Mouse (Mus musculus): ENCODE results near the gene A530016L24Rik. TPM values are rescaled to one million over a fixed set of nuclear protein-coding genes. Genes with fewer than 3 reads are reported as not detected.

Gene A530016L24Rik
- polyA plus RNA-seq, 1 experiment from 2014 or later, result 5.6 TPM

DNA sequence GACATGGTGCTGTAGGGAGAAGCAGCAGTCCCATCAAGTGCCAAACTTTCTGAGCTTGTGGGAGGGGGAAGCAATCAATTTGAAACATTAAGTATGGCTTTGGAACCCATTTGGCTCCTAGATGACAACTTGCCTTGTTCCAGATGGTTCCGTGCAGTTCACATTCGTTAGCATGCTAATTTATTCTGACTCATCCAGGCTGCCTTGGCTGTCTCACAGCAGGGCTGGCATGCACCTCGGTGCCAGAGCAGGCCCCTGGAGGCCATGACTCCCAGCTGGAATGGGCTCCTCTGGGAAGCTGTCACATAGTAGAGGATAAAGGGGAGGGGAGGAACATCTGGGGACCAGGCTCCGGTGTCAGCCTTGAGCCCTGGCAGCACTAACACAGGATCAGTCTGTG lies 31.4 kb upstream of the A530016L24Rik start:
- Histone ChIP-seq H3K9ac (ENCODE audit: low read length) (no peak overlapping the region), H3K9me3 (ENCODE audit: control insufficient read depth, low read length) (no peaks in the 10 kb centered on the region), H3K36me3 (ENCODE audit: control insufficient read depth, insufficient read depth, low read length) (no peaks in the 10 kb centered on the region), H3K4me3 (ENCODE audit: control insufficient read depth in 1 of 2, insufficient read depth in 1 of 2, low read depth in 1 of 2, low read length in 2 of 2) (no peak overlapping the region), H3K27me3 (ENCODE audit: control insufficient read depth, insufficient read depth, low read length) (0 out of 2 replicates have a peak, but pooled peaks cover 3% of the 10 kb centered on the region), H3K4me1 (ENCODE audit: control insufficient read depth in 2 of 2, insufficient read depth in 2 of 2, low read length in 2 of 2) (no peaks in the 10 kb centered on the region), H3K27ac (replicated peaks in 1 of 2; ENCODE audit: control insufficient read depth in 1 of 2, insufficient read depth in 1 of 2, low read depth in 2 of 2, low read length in 2 of 2) (no peak overlapping the region), H3K4me2 (ENCODE audit: low read length) (no peak overlapping the region)
- ATAC-seq (ENCODE audit: insufficient number of reproducible peaks, insufficient read depth, low FRiP score, low read depth), result no peak
- 44% methylated on average over 4 of the region's 4 CpGs for WGBS

DNA sequence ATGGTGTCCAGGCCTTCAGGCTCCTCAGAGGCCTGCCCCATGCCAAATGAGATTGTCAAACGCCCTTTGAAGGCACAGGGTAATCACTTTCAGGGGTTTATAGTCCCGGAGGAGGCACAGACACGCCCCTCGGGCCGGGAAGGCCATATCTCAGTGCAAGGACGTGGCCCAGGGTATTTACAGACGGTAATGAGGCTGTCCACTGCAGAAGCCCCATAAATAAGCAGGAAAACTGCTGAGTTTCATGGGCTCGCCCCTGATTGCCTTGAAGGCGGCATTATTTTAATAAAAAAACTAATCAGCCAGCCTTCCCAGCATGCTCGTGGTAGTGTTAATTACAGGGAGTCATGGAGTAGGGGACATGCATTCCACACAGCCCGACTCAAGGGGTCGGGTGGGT lies 26.8 kb upstream of the A530016L24Rik start:
- WGBS, result 67% methylated on average over 12 of the region's 12 CpGs
- H3K27ac ChIP-seq (replicated peaks in 1 of 2; ENCODE audit: control insufficient read depth in 1 of 2, insufficient read depth in 1 of 2, low read depth in 2 of 2, low read length in 2 of 2), result no peak overlapping the region
- H3K4me1 ChIP-seq (ENCODE audit: control insufficient read depth in 2 of 2, insufficient read depth in 2 of 2, low read length in 2 of 2), result no peaks in the 10 kb centered on the region
- no peaks in the 10 kb centered on the region for H3K36me3 ChIP-seq (ENCODE audit: control insufficient read depth, insufficient read depth, low read length)
- H3K9me3 ChIP-seq (ENCODE audit: control insufficient read depth, low read length), result no peaks in the 10 kb centered on the region
- H3K4me2 ChIP-seq (ENCODE audit: low read length), result no peak overlapping the region
- H3K4me3 ChIP-seq (ENCODE audit: control insufficient read depth in 1 of 2, insufficient read depth in 1 of 2, low read depth in 1 of 2, low read length in 2 of 2), result no peak overlapping the region
- ATAC-seq (ENCODE audit: insufficient number of reproducible peaks, insufficient read depth, low FRiP score, low read depth), result no peak
- H3K27me3 ChIP-seq (ENCODE audit: control insufficient read depth, insufficient read depth, low read length), result 0 out of 2 replicates have a peak, but pooled peaks cover 6% of the 10 kb centered on the region
- no peak overlapping the region for H3K9ac ChIP-seq (ENCODE audit: low read length)

DNA sequence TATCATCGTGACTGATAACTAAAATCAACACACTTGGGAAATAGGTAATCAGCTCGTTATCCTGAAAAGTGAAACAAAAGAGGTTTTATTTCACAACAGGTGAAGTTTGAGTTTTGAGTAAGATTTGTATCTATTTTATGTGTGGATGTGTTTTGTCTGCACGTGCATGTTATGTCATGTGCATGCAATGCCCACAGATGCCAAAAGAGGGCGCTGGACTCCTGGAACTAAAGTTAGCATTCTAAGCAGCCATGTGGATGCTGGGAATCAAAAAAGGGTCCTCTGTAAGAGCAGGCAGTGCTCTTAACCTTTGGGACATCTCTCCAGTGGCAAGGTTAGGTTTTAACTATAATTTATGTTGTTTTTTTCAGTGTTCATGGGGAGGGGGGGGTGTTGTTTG lies 26.0 kb upstream of the A530016L24Rik start:
- no peak for ATAC-seq (ENCODE audit: insufficient number of reproducible peaks, insufficient read depth, low FRiP score, low read depth)
- Histone ChIP-seq H3K27me3 (ENCODE audit: control insufficient read depth, insufficient read depth, low read length) (0 out of 2 replicates have a peak, but pooled peaks cover 6% of the 10 kb centered on the region), H3K36me3 (ENCODE audit: control insufficient read depth, insufficient read depth, low read length) (no peaks in the 10 kb centered on the region), H3K4me1 (ENCODE audit: control insufficient read depth in 2 of 2, insufficient read depth in 2 of 2, low read length in 2 of 2) (no peaks in the 10 kb centered on the region), H3K4me2 (ENCODE audit: low read length) (no peak overlapping the region), H3K9me3 (ENCODE audit: control insufficient read depth, low read length) (no peaks in the 10 kb centered on the region), H3K9ac (ENCODE audit: low read length) (no peak overlapping the region), H3K27ac (replicated peaks in 1 of 2; ENCODE audit: control insufficient read depth in 1 of 2, insufficient read depth in 1 of 2, low read depth in 2 of 2, low read length in 2 of 2) (no peak overlapping the region), H3K4me3 (ENCODE audit: control insufficient read depth in 1 of 2, insufficient read depth in 1 of 2, low read depth in 1 of 2, low read length in 2 of 2) (no peak overlapping the region)
- 70% methylated on average over 4 of the region's 4 CpGs for WGBS

DNA sequence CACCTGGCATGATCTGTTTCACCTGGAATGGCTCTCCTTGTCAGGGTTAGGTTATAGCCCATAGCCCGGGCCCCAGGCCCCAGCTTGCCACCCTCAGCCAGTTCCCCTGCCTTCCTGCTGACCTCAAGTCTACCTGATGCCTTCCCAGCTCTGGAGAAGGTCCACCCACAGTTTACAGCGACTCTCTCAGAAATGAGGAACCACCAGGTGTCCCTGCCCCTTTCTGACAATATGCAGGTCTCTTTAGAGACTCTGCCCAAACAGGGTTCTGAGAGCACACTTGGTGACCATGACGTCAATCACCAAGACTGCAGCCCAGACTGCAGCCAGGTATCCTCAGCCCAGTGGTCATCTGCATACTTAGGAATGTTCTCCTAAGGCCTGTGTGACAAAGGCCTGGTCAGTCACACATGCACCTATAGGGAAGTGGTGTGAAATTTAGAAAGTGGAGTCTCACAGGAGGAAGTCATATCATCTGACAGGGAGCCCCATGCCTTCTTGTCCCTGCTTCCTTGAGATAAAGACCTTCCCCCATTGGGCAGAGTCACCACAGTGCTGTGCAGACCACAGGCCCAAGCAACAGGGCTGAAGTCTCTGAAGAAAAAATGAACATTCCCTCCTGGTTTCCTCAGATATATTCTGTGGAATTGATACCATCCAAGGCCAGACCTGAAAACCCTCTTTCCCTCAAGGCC lies 25.4 kb upstream of the A530016L24Rik start:
- Histone ChIP-seq H3K27ac (replicated peaks in 1 of 2; ENCODE audit: control insufficient read depth in 1 of 2, insufficient read depth in 1 of 2, low read depth in 2 of 2, low read length in 2 of 2) (no peak overlapping the region), H3K4me2 (ENCODE audit: low read length) (no peak overlapping the region), H3K9ac (ENCODE audit: low read length) (no peak overlapping the region), H3K27me3 (ENCODE audit: control insufficient read depth, insufficient read depth, low read length) (0 out of 2 replicates have a peak, but pooled peaks cover 6% of the 10 kb centered on the region), H3K36me3 (ENCODE audit: control insufficient read depth, insufficient read depth, low read length) (no peaks in the 10 kb centered on the region), H3K9me3 (ENCODE audit: control insufficient read depth, low read length) (no peaks in the 10 kb centered on the region), H3K4me3 (ENCODE audit: control insufficient read depth in 1 of 2, insufficient read depth in 1 of 2, low read depth in 1 of 2, low read length in 2 of 2) (no peak overlapping the region), H3K4me1 (ENCODE audit: control insufficient read depth in 2 of 2, insufficient read depth in 2 of 2, low read length in 2 of 2) (no peaks in the 10 kb centered on the region)
- no peak for ATAC-seq (ENCODE audit: insufficient number of reproducible peaks, insufficient read depth, low FRiP score, low read depth)
- 62% methylated on average over 3 of the region's 3 CpGs for WGBS

DNA sequence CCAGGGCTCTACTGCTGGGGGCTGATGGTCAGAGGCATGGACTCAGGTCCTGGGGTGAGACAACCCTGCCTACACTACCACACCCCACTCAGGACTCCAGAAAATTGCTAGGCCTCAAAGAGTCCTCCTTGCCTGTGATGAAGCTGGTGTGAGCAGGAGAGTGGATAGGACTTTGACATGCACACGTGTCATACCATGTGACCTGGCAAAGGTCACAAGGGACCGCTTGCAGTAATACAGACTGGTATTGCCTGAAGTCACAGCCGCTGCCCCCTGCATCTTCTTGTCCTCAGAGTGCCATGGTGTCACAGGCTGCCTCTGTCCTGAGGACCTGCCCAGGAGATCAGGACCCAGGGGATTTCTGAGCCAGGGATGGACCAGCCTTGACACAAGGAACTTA lies 24.7 kb upstream of the A530016L24Rik start:
- H3K4me1 ChIP-seq (ENCODE audit: control insufficient read depth in 2 of 2, insufficient read depth in 2 of 2, low read length in 2 of 2), result no peaks in the 10 kb centered on the region
- no peak overlapping the region for H3K27ac ChIP-seq (replicated peaks in 1 of 2; ENCODE audit: control insufficient read depth in 1 of 2, insufficient read depth in 1 of 2, low read depth in 2 of 2, low read length in 2 of 2)
- 0 out of 2 replicates have a peak, but pooled peaks cover 6% of the 10 kb centered on the region for H3K27me3 ChIP-seq (ENCODE audit: control insufficient read depth, insufficient read depth, low read length)
- WGBS, result 72% methylated on average over 3 of the region's 3 CpGs
- H3K4me3 ChIP-seq (ENCODE audit: control insufficient read depth in 1 of 2, insufficient read depth in 1 of 2, low read depth in 1 of 2, low read length in 2 of 2), result no peak overlapping the region
- no peak for ATAC-seq (ENCODE audit: insufficient number of reproducible peaks, insufficient read depth, low FRiP score, low read depth)
- no peaks in the 10 kb centered on the region for H3K36me3 ChIP-seq (ENCODE audit: control insufficient read depth, insufficient read depth, low read length)
- H3K9me3 ChIP-seq (ENCODE audit: control insufficient read depth, low read length), result no peaks in the 10 kb centered on the region
- H3K9ac ChIP-seq (ENCODE audit: low read length), result no peak overlapping the region
- H3K4me2 ChIP-seq (ENCODE audit: low read length), result no peak overlapping the region

DNA sequence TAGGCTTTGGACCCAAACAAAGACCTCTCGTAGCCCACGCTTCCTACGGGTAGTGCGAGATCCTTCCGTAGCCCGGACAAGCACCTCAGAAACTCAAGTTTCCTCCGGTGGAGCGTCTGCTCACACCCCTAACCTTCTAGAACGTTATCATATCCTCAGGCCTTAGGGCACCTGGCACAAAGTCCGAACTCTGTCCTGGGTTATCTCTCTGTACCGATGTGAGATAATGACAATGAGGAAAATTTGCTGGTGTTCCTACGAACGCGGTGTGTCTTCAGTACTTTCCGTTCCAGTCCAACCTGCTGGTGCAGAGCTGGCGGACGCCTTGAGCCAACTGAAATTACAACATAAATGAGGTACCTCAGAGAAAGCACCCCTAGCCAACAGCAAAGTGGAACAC lies 23.3 kb upstream of the A530016L24Rik start:
- Histone ChIP-seq H3K4me3 (ENCODE audit: control insufficient read depth in 1 of 2, insufficient read depth in 1 of 2, low read depth in 1 of 2, low read length in 2 of 2) (no peak overlapping the region), H3K36me3 (ENCODE audit: control insufficient read depth, insufficient read depth, low read length) (no peaks in the 10 kb centered on the region), H3K27ac (replicated peaks in 1 of 2; ENCODE audit: control insufficient read depth in 1 of 2, insufficient read depth in 1 of 2, low read depth in 2 of 2, low read length in 2 of 2) (no peak overlapping the region), H3K9ac (ENCODE audit: low read length) (no peak overlapping the region), H3K4me2 (ENCODE audit: low read length) (no peak overlapping the region), H3K9me3 (ENCODE audit: control insufficient read depth, low read length) (no peaks in the 10 kb centered on the region), H3K4me1 (ENCODE audit: control insufficient read depth in 2 of 2, insufficient read depth in 2 of 2, low read length in 2 of 2) (no peaks in the 10 kb centered on the region), H3K27me3 (ENCODE audit: control insufficient read depth, insufficient read depth, low read length) (peaks cover 5% of the 10 kb centered on the region)
- 74% methylated on average over 17 of the region's 17 CpGs for WGBS
- no peak for ATAC-seq (ENCODE audit: insufficient number of reproducible peaks, insufficient read depth, low FRiP score, low read depth)

DNA sequence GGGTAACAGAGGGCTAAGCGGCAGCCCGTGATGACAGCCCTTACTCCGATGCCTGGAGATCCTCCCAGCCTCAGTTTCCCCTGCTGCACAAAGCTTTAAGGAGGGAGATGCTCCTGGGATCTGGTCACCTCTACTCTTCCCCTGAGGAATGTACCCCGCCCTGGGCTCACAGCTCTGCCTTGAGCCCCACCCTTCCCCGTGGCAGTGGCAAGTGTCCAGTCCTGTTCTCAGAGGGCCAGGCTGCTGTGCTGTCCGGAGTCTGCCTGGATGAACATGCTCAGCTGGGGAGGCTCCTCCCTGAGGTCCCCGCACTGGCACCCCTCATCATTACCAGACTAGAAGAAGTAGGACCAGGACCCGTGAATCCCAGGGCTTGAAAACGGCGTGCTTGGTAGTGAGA lies 21.9 kb upstream of the A530016L24Rik start:
- no peak overlapping the region for H3K27ac ChIP-seq (replicated peaks in 1 of 2; ENCODE audit: control insufficient read depth in 1 of 2, insufficient read depth in 1 of 2, low read depth in 2 of 2, low read length in 2 of 2)
- H3K4me2 ChIP-seq (ENCODE audit: low read length), result no peak overlapping the region
- ATAC-seq (ENCODE audit: insufficient number of reproducible peaks, insufficient read depth, low FRiP score, low read depth), result no peak
- whole genome bisulfite sequencing, result 76% methylated on average over 10 of the region's 10 CpGs
- peaks cover 10% of the 10 kb centered on the region for H3K27me3 ChIP-seq (ENCODE audit: control insufficient read depth, insufficient read depth, low read length)
- H3K9ac ChIP-seq (ENCODE audit: low read length), result no peak overlapping the region
- no peaks in the 10 kb centered on the region for H3K36me3 ChIP-seq (ENCODE audit: control insufficient read depth, insufficient read depth, low read length)
- H3K4me3 ChIP-seq (ENCODE audit: control insufficient read depth in 1 of 2, insufficient read depth in 1 of 2, low read depth in 1 of 2, low read length in 2 of 2), result no peak overlapping the region
- H3K4me1 ChIP-seq (ENCODE audit: control insufficient read depth in 2 of 2, insufficient read depth in 2 of 2, low read length in 2 of 2), result no peaks in the 10 kb centered on the region
- no peaks in the 10 kb centered on the region for H3K9me3 ChIP-seq (ENCODE audit: control insufficient read depth, low read length)

DNA sequence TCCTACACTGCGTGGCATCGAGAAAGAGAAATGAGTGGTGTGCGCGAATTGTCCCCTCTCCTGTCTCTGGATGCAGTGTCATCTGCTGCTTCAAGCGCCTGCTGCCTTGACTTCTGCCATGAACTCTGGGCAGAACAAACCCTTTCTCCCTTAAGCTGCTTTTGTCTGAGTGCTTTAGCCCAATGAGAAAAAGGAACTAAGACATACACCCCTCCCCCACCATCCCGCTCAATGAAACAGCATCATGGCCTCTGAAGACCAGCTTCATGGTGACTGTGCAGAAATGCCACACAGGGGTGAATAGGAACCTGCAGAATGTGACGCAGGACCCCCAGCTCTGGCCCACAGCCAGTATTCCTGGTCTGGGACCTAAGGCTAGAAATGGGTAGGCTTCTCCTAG lies 19.9 kb upstream of the A530016L24Rik start:
- no peak for ATAC-seq (ENCODE audit: insufficient number of reproducible peaks, insufficient read depth, low FRiP score, low read depth)
- 89% methylated on average over 7 of the region's 7 CpGs for WGBS
- no peak overlapping the region for H3K4me3 ChIP-seq (ENCODE audit: control insufficient read depth in 1 of 2, insufficient read depth in 1 of 2, low read depth in 1 of 2, low read length in 2 of 2)
- H3K27ac ChIP-seq (replicated peaks in 1 of 2; ENCODE audit: control insufficient read depth in 1 of 2, insufficient read depth in 1 of 2, low read depth in 2 of 2, low read length in 2 of 2), result no peak overlapping the region
- H3K4me2 ChIP-seq (ENCODE audit: low read length), result no peak overlapping the region
- no peaks in the 10 kb centered on the region for H3K4me1 ChIP-seq (ENCODE audit: control insufficient read depth in 2 of 2, insufficient read depth in 2 of 2, low read length in 2 of 2)
- H3K36me3 ChIP-seq (ENCODE audit: control insufficient read depth, insufficient read depth, low read length), result no peaks in the 10 kb centered on the region
- H3K27me3 ChIP-seq (ENCODE audit: control insufficient read depth, insufficient read depth, low read length), result peaks cover 15% of the 10 kb centered on the region
- no peaks in the 10 kb centered on the region for H3K9me3 ChIP-seq (ENCODE audit: control insufficient read depth, low read length)
- no peak overlapping the region for H3K9ac ChIP-seq (ENCODE audit: low read length)
